Mouse (Mus musculus) liver, embryonic 15.5 days (tissue): Measurements from ENCODE around the gene 2410004P03Rik. TPM values are rescaled to one million over a fixed set of nuclear protein-coding genes. Genes with fewer than 3 reads are reported as not detected.

ENCODE experiments used
- ATAC-seq: fragments of 200-750 bp; cut with Nextera tagmentation; 2 replicates; pipeline ENCODE4 v1.8.0; 2017; ENCODE audit warnings: moderate number of reproducible peaks, mild to moderate bottlenecking, moderate library complexity; ENCODE audit not compliant: insufficient read depth
- H3K27ac ChIP-seq: fragments of 300-500 bp; sonication (generic); replicated peaks from 2 replicates; pipeline ENCODE4 v1.5.1; 2015; ENCODE audit warnings: mild to moderate bottlenecking, inconsistent platforms
- H3K27me3 ChIP-seq: fragments of 300-500 bp; sonication (generic); 2 replicates; pipeline ENCODE4 v1.6.1; 2015; ENCODE audit warnings: mild to moderate bottlenecking, inconsistent platforms
- H3K36me3 ChIP-seq: fragments of 300-500 bp; sonication (generic); replicated peaks from 2 replicates; pipeline ENCODE4 v1.6.1; 2015; ENCODE audit warnings: moderate library complexity, mild to moderate bottlenecking, inconsistent platforms
- H3K4me1 ChIP-seq: fragments of 300-500 bp; sonication (generic); replicated peaks from 2 replicates; pipeline ENCODE4 v1.6.1; 2015; ENCODE audit warnings: inconsistent platforms
- H3K4me2 ChIP-seq: fragments of 300-500 bp; sonication (generic); 2 replicates; pipeline ENCODE4 v1.6.1; 2015; ENCODE audit warnings: moderate library complexity, mild to moderate bottlenecking, inconsistent platforms
- H3K4me3 ChIP-seq: fragments of 300-500 bp; sonication (generic); replicated peaks from 2 replicates; pipeline ENCODE4 v1.5.1; 2015; ENCODE audit warnings: mild to moderate bottlenecking, inconsistent platforms
- H3K9ac ChIP-seq: fragments of 300-500 bp; sonication (generic); 2 replicates; pipeline ENCODE4 v1.6.1; 2015; ENCODE audit warnings: moderate library complexity, mild to moderate bottlenecking, inconsistent platforms
- H3K9me3 ChIP-seq: fragments of 300-500 bp; sonication (generic); replicated peaks from 2 replicates; pipeline ENCODE4 v1.6.1; 2016; ENCODE audit warnings: inconsistent platforms
- WGBS: fragments of 180-500 bp; shearing (Covaris S2); methylation state at CpG from one replicate; pipeline ENCODE4 v1.1.7; 2015; ENCODE audit warnings: mixed read lengths; ENCODE audit not compliant: insufficient replicate concordance; 5-methylcytosine and 5-hydroxymethylcytosine counted together
- polyA plus RNA-seq: library from polyadenylated mRNA; unstranded; fragments of >200 nt; fragmentation: Nextera tagmentation; extraction: Ambion mirVana; gene quantifications from 2 replicates; pipeline ENCODE4 v1.2.1, GENCODE M21; 2015

2410004P03Rik gene
- polyA plus RNA-seq, 1 experiment from 2014 or later: not detected

DNA sequence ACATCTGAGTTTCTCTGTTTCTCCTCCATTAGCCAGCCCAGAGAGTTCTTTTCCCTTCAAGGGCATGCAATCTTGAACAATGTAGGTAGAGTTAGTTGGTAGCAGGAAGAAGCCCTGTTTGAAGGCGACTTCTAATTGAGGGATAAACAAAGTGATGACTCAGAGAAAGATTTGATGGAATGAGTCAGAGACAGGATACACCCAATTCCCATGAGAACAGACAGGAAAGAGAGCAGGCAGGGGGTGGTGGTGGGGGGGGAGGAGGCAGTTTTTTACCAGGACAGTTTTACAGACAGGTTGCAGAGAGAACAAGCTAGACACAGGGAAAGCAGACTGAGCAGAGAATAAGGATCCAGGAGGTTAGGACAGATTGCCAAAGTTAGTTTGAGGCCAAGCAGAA, 29.0 kb upstream of the 2410004P03Rik start:
- Histone ChIP-seq H3K27me3 (no peaks in the 10 kb centered on the region), H3K9me3 (no peaks in the 10 kb centered on the region), H3K27ac (no peak overlapping the region), H3K9ac (no peak overlapping the region), H3K4me2 (no peak overlapping the region), H3K4me3 (no peak overlapping the region), H3K4me1 (no peaks in the 10 kb centered on the region), H3K36me3 (no peaks in the 10 kb centered on the region)
- ATAC-seq: no peak
- WGBS: 14% methylated on average over 1 of the region's 1 CpGs

DNA sequence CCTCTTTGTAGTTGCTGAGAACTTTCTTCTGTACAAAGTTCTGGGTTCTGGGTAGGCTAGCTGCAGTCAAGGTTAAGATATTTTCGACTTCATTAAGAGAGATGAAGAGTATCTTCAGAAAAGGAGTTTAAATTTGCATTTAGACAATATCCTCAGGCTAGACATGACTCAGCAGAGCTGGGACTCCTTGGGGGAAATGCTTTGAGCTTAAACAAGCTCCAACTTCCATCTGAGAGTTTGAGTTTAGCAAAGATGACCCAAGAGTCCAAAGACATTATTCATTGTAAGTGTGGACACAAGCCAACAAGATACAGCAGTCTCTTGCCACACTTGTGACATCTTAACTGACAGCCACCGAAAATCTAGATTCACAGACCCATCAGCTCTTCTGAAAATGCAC, 27.9 kb upstream of the 2410004P03Rik start:
- H3K27me3 ChIP-seq: no peaks in the 10 kb centered on the region
- 25% methylated on average over 2 of the region's 2 CpGs for WGBS
- H3K4me3 ChIP-seq: no peak overlapping the region
- H3K27ac ChIP-seq: no peak overlapping the region
- H3K4me2 ChIP-seq: no peak overlapping the region
- no peak overlapping the region for H3K9ac ChIP-seq
- H3K4me1 ChIP-seq: no peaks in the 10 kb centered on the region
- no peaks in the 10 kb centered on the region for H3K9me3 ChIP-seq
- no peak for ATAC-seq
- H3K36me3 ChIP-seq: no peaks in the 10 kb centered on the region

DNA sequence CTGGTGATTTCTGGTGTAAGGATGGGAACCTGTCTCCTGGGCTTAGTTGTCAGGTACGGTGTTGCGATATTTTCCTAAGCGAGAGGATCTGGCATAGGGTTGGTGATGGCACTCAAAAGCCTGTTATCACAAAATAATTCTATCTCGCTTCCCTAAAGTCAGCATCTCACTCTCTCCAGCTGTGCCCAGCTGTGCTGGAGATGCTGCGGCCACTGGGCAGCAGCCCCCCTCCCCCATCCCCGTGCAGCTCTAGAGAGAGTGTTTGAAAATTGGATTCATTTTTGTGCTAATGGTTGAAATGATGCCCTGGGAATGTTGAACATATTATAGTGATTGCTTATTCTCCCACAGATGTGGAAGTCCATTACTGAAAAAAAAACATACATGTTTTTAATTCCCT, 26.7 kb upstream of the 2410004P03Rik start:
- no peak overlapping the region for H3K4me2 ChIP-seq
- H3K9ac ChIP-seq: no peak overlapping the region
- no peaks in the 10 kb centered on the region for H3K36me3 ChIP-seq
- 75% methylated on average over 6 of the region's 6 CpGs for WGBS
- H3K9me3 ChIP-seq: no peaks in the 10 kb centered on the region
- H3K27ac ChIP-seq: no peak overlapping the region
- no peaks in the 10 kb centered on the region for H3K4me1 ChIP-seq
- no peaks in the 10 kb centered on the region for H3K27me3 ChIP-seq
- no peak overlapping the region for H3K4me3 ChIP-seq
- ATAC-seq: no peak

DNA sequence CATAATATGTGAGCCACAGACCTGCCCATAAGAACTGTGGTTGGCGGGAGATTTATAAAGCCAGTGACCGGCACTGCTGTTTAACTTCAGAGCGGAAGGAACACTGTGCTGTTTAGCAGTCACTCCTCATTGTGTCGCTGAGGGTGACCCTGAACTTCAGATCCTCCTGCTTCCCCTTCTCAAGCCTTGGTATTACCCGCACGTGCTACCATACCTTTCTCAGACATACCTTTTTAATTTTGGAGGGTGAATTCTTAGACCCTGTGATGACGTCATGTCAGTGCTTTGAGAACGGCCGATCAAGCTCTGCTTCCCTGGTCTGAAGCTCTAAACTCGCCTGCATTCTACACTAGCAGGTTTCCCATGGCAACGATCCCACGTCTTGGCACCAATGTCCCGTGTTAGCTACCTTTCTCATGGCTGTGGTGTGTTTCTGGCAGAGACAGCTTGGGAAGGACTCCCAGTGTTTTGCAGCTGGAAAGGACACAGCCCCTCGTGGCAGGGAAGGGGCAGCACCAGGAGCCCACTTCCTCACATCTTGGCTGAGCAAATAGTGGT, 25.6 kb upstream of the 2410004P03Rik start:
- Histone ChIP-seq H3K9ac (no peak overlapping the region), H3K4me3 (no peak overlapping the region), H3K4me1 (no peaks in the 10 kb centered on the region), H3K27me3 (no peaks in the 10 kb centered on the region), H3K36me3 (no peaks in the 10 kb centered on the region), H3K27ac (no peak overlapping the region), H3K9me3 (no peaks in the 10 kb centered on the region), H3K4me2 (no peak overlapping the region)
- ATAC-seq: no peak
- WGBS: 47% methylated on average over 14 of the region's 14 CpGs

- Histone ChIP-seq H3K27ac (no peak overlapping the region), H3K9me3 (no peaks in the 10 kb centered on the region), H3K36me3 (no peaks in the 10 kb centered on the region), H3K27me3 (no peaks in the 10 kb centered on the region), H3K4me3 (no peak overlapping the region), H3K9ac (no peak overlapping the region), H3K4me2 (no peak overlapping the region), H3K4me1 (no peaks in the 10 kb centered on the region)
- no peak for ATAC-seq
- 48% methylated on average over 9 of the region's 9 CpGs for WGBS
These were observed 25.0 kb upstream of the 2410004P03Rik start for GRCm38 (mm10) chr12:17036532-17036931.

DNA sequence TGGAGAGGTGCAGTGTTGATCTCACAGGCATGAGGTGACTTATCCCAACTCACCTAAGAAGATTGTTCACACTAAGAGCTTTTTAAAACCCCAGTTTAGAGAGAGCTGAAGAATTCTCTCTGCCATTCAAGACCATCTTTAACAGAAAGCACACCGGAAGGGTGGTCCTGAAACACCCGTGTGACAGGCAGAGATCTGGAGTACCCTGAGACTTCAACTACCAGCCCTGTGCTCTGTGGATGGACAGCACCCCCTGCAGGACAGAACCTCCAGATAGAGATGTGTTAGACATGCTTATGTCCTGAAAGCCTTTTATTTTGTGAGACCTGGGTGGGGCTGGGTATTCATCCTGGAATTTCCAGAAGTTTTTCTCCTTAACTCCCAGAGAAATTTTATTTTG, 23.6 kb upstream of the 2410004P03Rik start:
- Histone ChIP-seq H3K9me3 (no peaks in the 10 kb centered on the region), H3K27ac (no peak overlapping the region), H3K4me2 (no peak overlapping the region), H3K4me1 (no peaks in the 10 kb centered on the region), H3K27me3 (no peaks in the 10 kb centered on the region), H3K36me3 (no peaks in the 10 kb centered on the region), H3K9ac (no peak overlapping the region), H3K4me3 (no peak overlapping the region)
- WGBS: 46% methylated on average over 2 of the region's 2 CpGs
- no peak for ATAC-seq

GRCm38 (mm10) chr12:17034671-17035070, 23.1 kb upstream of the 2410004P03Rik start:
- Histone ChIP-seq H3K36me3 (no peaks in the 10 kb centered on the region), H3K27ac (no peak overlapping the region), H3K4me3 (no peak overlapping the region), H3K4me2 (no peak overlapping the region), H3K4me1 (no peaks in the 10 kb centered on the region), H3K27me3 (no peaks in the 10 kb centered on the region), H3K9me3 (no peaks in the 10 kb centered on the region), H3K9ac (no peak overlapping the region)
- 66% methylated on average over 5 of the region's 5 CpGs for WGBS
- ATAC-seq: no peak

- Histone ChIP-seq H3K27me3 (no peaks in the 10 kb centered on the region), H3K4me1 (no peaks in the 10 kb centered on the region), H3K9me3 (no peaks in the 10 kb centered on the region), H3K36me3 (no peaks in the 10 kb centered on the region), H3K9ac (no peak overlapping the region), H3K4me3 (no peak overlapping the region), H3K4me2 (no peak overlapping the region), H3K27ac (no peak overlapping the region)
- ATAC-seq: no peak
- WGBS: 62% methylated on average over 9 of the region's 9 CpGs
These were observed 21.9 kb upstream of the 2410004P03Rik start for GRCm38 (mm10) chr12:17033464-17033841.

- H3K4me1 ChIP-seq: no peaks in the 10 kb centered on the region
- no peaks in the 10 kb centered on the region for H3K27me3 ChIP-seq
- no peaks in the 10 kb centered on the region for H3K9me3 ChIP-seq
- no peak overlapping the region for H3K9ac ChIP-seq
- ATAC-seq: no peak
- H3K36me3 ChIP-seq: no peaks in the 10 kb centered on the region
- WGBS: 27% methylated on average over 13 of the region's 13 CpGs
- no peak overlapping the region for H3K4me2 ChIP-seq
- no peak overlapping the region for H3K4me3 ChIP-seq
- H3K27ac ChIP-seq: no peak overlapping the region
These were observed 21.4 kb upstream of the 2410004P03Rik start for GRCm38 (mm10) chr12:17032694-17033463.

DNA sequence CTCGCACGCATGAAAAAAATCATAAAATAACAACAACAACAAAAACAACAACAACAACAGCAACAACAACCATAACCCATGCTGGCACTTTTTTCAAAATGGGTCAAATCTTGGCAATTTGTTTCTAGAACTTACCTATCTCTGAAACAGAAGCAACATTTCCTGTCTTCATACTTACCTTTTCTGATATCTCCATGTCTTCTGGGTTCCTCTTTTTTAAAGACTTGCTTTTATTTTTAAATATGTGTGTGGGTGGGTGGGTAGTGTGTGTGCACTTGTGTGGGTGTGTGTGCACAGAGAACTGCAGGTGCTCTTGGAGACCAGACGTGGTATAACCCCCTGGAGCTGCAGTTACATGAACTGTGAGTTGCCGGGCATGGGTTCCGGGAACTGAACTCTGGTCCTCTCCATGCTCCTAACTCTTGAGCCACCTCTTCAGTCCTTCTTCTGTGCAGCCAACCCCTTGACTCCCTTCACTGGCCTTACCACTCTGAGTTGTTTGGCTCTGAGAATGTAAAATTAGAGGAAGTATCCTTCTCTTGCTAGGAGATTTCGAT, 13.1 kb upstream of the 2410004P03Rik start:
- Histone ChIP-seq H3K4me1 (no peaks in the 10 kb centered on the region), H3K36me3 (no peaks in the 10 kb centered on the region), H3K27me3 (no peaks in the 10 kb centered on the region), H3K9ac (no peak overlapping the region), H3K4me2 (no peak overlapping the region), H3K4me3 (no peak overlapping the region), H3K27ac (no peak overlapping the region), H3K9me3 (no peaks in the 10 kb centered on the region)
- ATAC-seq: no peak
- WGBS: 64% methylated on average over 6 of the region's 6 CpGs

- 53% methylated on average over 4 of the region's 4 CpGs for WGBS
- H3K36me3 ChIP-seq: no peaks in the 10 kb centered on the region
- H3K4me2 ChIP-seq: peak overlapping the region; percentile 7; the same call in 1 of the 2 replicates
- H3K9ac ChIP-seq: no peak overlapping the region
- no peak overlapping the region for H3K27ac ChIP-seq
- H3K27me3 ChIP-seq: no peaks in the 10 kb centered on the region
- no peaks in the 10 kb centered on the region for H3K9me3 ChIP-seq
- no peak for ATAC-seq
- no peak overlapping the region for H3K4me3 ChIP-seq
- H3K4me1 ChIP-seq: no peaks in the 10 kb centered on the region
These were observed 10.6 kb upstream of the 2410004P03Rik start for GRCm38 (mm10) chr12:17022145-17022544.
